Mouse (Mus musculus) cerebellum, adult 2 months (tissue): ENCODE data around the gene Zdhhc5.

Experiments
- CTCF ChIP-seq: fragments of 200-500 bp; IDR thresholded peaks from 2 replicates; pipeline ENCODE4 v1.5.1; 2011; ENCODE audit warnings: low read depth, mild to moderate bottlenecking, control low read depth, low read length, moderate library complexity, borderline replicate concordance; ENCODE audit not compliant: insufficient read depth
- POLR2A ChIP-seq: fragments of 200-500 bp; IDR thresholded peaks from 2 replicates; pipeline ENCODE4 v1.6.1; 2011; ENCODE audit warnings: low read length, control low read depth, borderline replicate concordance; ENCODE audit not compliant: insufficient read depth

DNA sequence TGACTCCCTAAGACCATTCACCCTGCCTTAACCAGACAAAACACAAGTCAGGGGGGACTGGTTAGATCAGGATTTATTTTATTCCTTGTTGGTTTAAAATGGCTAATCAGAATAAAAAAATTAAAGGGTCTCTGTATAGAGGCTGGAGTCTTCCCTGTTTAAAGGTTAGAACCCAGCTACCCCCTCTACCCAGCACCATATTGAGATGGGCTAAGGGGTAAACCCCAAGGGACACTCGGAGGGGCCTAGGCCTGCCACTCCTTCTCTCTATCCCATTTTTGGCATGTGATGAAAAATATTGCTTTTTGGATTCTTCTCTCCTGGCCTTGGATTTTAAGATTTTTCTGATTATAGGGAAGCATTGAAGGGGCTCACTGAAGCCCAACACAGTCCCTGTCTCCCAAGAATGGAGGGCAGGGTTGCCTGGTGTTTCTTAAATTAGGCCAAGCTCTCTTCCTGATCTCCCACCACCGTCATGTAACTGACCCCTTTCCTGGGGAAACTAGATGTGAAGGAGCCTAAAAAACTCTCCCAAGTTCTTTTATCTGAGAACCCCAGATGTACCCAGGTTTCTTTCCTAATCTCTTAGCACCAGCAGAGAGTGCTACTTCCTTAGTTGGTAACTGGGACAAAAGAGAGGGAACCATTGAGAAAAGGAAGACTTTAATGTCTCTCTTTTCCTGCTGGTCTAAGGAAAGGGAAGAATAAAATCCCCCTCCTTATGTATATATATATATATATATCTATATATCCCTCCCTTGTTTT, 26.7 kb downstream of the Zdhhc5 start:
- TF ChIP-seq CTCF (no peak), POLR2A (no peak)
